Mouse (Mus musculus) hindbrain, embryonic 10.5 days (tissue): ENCODE results near the gene Nsun4. TPM values are rescaled to one million over a fixed set of nuclear protein-coding genes. Genes with fewer than 3 reads are reported as not detected.

Source experiments
- DNase-seq: peaks from one replicate; pipeline ENCODE4 v3.0.0-alpha.2; 2017; ENCODE audit warnings: low spot score
- H3K27ac ChIP-seq: fragments of 300-500 bp; sonication (generic); 2 replicates; pipeline ENCODE4 v1.5.1; 2016; ENCODE audit warnings: mild to moderate bottlenecking, moderate library complexity
- H3K27me3 ChIP-seq: fragments of 300-500 bp; sonication (generic); 2 replicates; pipeline ENCODE4 v1.6.1; 2016; ENCODE audit warnings: mild to moderate bottlenecking; ENCODE audit not compliant: poor library complexity, insufficient read depth, severe bottlenecking
- H3K36me3 ChIP-seq: fragments of 300-500 bp; sonication (generic); 2 replicates; pipeline ENCODE4 v1.6.1; 2016; ENCODE audit warnings: mild to moderate bottlenecking, moderate library complexity
- H3K4me1 ChIP-seq: fragments of 300-500 bp; sonication (generic); replicated peaks from 2 replicates; pipeline ENCODE4 v1.6.1; 2016; ENCODE audit warnings: mild to moderate bottlenecking
- H3K4me3 ChIP-seq: fragments of 300-500 bp; sonication (generic); 2 replicates; pipeline ENCODE4 v1.5.1; 2016; ENCODE audit warnings: mild to moderate bottlenecking, moderate library complexity
- H3K9me3 ChIP-seq: fragments of 300-500 bp; sonication (generic); 2 replicates; pipeline ENCODE4 v1.6.1; 2016; ENCODE audit warnings: mild to moderate bottlenecking, moderate library complexity
- WGBS: fragments of 180-500 bp; shearing (Covaris S2); methylation state at CpG from one replicate; pipeline ENCODE4 v1.1.7; 2016; 5-methylcytosine and 5-hydroxymethylcytosine counted together
- polyA plus RNA-seq: library from polyadenylated mRNA; unstranded; fragments of >200 nt; fragmentation: Nextera tagmentation; extraction: Ambion mirVana; gene quantifications from 2 replicates; pipeline ENCODE4 v1.2.1, GENCODE M21; 2016

Gene Nsun4
- polyA plus RNA-seq, 1 experiment from 2014 or later: 19.6 TPM

GRCm38 (mm10) chr4:115989382-115989781, 64.3 kb downstream of the Nsun4 start:
- H3K4me1 ChIP-seq: peaks cover 3% of the 10 kb centered on the region
- H3K4me3 ChIP-seq: no peak overlapping the region
- H3K27me3 ChIP-seq: peaks cover 10% of the 10 kb centered on the region; the same call in 1 of the 2 replicates
- WGBS: 88% methylated on average over 7 of the region's 7 CpGs
- no peak for DNase-seq
- no peaks in the 10 kb centered on the region for H3K36me3 ChIP-seq
- H3K27ac ChIP-seq: no peak overlapping the region
- H3K9me3 ChIP-seq: peaks cover 3% of the 10 kb centered on the region; the same call in 1 of the 2 replicates

DNA sequence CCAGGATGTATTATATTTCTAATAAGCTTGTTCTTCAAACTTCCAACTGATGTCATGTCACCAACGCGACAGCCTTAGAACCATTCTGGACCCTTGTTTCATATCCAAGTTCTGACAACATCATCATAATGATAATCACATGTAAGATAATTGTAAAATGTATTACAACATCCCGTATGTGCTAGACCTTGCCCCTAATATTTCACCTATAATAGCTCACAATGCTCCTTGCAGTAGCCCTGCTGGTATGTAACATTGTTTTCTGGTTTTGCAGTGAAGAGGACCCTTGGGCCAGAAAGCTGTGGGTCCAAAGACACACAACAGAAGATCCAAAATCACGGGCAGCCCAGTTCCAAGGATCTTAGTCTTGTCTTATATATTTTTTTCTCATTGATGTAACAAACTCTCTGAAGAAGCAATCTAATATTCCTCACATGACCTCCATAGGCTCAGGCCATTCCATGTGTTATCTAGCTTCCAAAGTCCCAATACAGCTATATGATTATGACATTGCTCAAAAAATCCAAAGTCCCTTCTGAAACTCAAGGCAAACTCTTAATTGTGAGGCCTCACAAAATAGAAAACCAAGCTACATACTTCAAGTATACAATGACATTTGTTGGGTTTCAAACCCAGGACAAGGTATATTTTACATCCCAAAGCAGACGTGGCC, 65.7 kb downstream of the Nsun4 start:
- Histone ChIP-seq H3K27ac (no peak overlapping the region), H3K4me1 (peaks cover 6% of the 10 kb centered on the region), H3K9me3 (peaks cover 3% of the 10 kb centered on the region; the same call in 1 of the 2 replicates), H3K36me3 (no peaks in the 10 kb centered on the region), H3K27me3 (peaks cover 19% of the 10 kb centered on the region), H3K4me3 (no peak overlapping the region)
- 77% methylated on average over 5 of the region's 5 CpGs for WGBS
- DNase-seq: no peak

DNA sequence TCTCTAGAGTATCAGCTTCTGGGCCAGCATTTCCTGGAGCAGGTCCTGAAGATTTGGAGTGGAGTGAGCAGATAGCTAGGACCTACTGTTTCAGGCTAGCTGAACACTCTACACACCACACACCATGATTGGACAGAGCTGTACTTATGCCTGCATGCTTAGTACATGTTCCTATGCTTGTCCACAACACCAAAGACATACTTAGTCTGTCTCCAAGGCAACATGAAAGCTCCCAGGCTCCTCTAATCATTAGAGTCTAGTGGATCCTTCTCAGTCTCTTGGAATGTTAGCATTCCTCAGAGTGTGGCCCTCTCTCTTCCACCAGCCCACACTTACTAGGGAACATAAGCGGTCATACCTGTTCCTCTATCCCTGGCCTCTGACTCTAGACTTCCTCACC, 66.2 kb downstream of the Nsun4 start:
- Histone ChIP-seq H3K9me3 (peaks cover 3% of the 10 kb centered on the region; the same call in 1 of the 2 replicates), H3K27me3 (peaks cover 23% of the 10 kb centered on the region)
- 96% methylated on average over 1 of the region's 1 CpGs for WGBS

GRCm38 (mm10) chr4:115984967-115985366, 68.7 kb downstream of the Nsun4 start:
- no peak for DNase-seq
- H3K27ac ChIP-seq: no peak overlapping the region
- H3K36me3 ChIP-seq: no peaks in the 10 kb centered on the region
- H3K9me3 ChIP-seq: no peaks in the 10 kb centered on the region
- peaks cover 48% of the 10 kb centered on the region for H3K27me3 ChIP-seq
- H3K4me1 ChIP-seq: peaks cover 10% of the 10 kb centered on the region
- WGBS: 42% methylated on average over 8 of the region's 8 CpGs
- H3K4me3 ChIP-seq: no peak overlapping the region

More for the DNA sequence above, 66.2 kb downstream of the Nsun4 start:
- Histone ChIP-seq H3K4me3 (no peak overlapping the region), H3K4me1 (peaks cover 6% of the 10 kb centered on the region), H3K36me3 (no peaks in the 10 kb centered on the region), H3K27ac (no peak overlapping the region)
- no peak for DNase-seq

DNA sequence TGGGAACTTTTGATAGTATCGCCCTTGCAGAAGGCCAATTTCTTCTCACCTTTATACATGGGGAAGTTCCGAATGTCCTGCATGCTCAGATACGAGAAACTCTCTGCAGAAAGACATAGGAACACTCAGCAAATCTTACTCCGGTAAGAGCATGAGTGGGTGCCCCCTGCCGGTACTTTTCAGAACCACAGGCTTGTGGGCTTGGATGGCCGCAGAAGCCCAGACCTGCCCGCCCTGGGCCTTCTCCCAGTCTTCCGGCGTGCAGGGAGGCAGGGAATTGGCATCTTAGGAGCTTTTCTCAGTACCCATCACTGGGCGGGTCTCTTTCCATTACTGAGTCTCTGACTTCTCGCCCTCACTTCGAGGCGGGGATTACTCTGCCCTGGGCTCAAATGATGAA, 69.6 kb downstream of the Nsun4 start:
- peaks cover 57% of the 10 kb centered on the region for H3K27me3 ChIP-seq
- DNase-seq: peak; percentile 92
- 2% methylated on average over 13 of the region's 13 CpGs for WGBS
- no peak overlapping the region for H3K27ac ChIP-seq
- H3K4me3 ChIP-seq: peak overlapping the region; percentile 5
- no peaks in the 10 kb centered on the region for H3K9me3 ChIP-seq
- H3K36me3 ChIP-seq: no peaks in the 10 kb centered on the region
- peaks cover 19% of the 10 kb centered on the region for H3K4me1 ChIP-seq

Other genes starting within 250 kb of the Nsun4 start
- gene Mob3c, start 225.8 kb downstream of the Nsun4 start, polyA plus RNA-seq: 3.8 and 6.2 TPM in 2 replicates
- gene Mknk1, start 214.7 kb downstream of the Nsun4 start, polyA plus RNA-seq: 26.0 and 30.7 TPM in 2 replicates
- gene Kncn, start 169.5 kb downstream of the Nsun4 start, polyA plus RNA-seq: not detected in 2 replicates
- 0.10 TPM in 1 of 2 replicates, not detected in the other for gene 6430628N08Rik, start 163.2 kb downstream of the Nsun4 start, polyA plus RNA-seq
- gene Dmbx1, start 114.0 kb downstream of the Nsun4 start, polyA plus RNA-seq: 3.2 and 4.0 TPM in 2 replicates
- gene Faah, start 36.0 kb downstream of the Nsun4 start, polyA plus RNA-seq: 2.6 and 4.4 TPM in 2 replicates
- 453 and 461 TPM in 2 replicates for gene Uqcrh, start 21.2 kb upstream of the Nsun4 start, polyA plus RNA-seq
- 68.2 and 78.6 TPM in 2 replicates for gene Lrrc41, start 21.4 kb upstream of the Nsun4 start, polyA plus RNA-seq
- 57.3 and 75.4 TPM in 2 replicates for gene Rad54l, start 69.8 kb upstream of the Nsun4 start, polyA plus RNA-seq
- gene Pomgnt1, start 70.0 kb upstream of the Nsun4 start, polyA plus RNA-seq: 51.9 and 55.0 TPM in 2 replicates
- 2.1 and 2.2 TPM in 2 replicates for gene Lurap1, start 97.5 kb upstream of the Nsun4 start, polyA plus RNA-seq
- gene Tspan1, start 113.7 kb upstream of the Nsun4 start, polyA plus RNA-seq: 0.26 TPM in 1 of 2 replicates, not detected in the other
- gene 1700042G07Rik, start 119.5 kb upstream of the Nsun4 start, polyA plus RNA-seq: not detected in 2 replicates
- gene Gm49337, start 119.5 kb upstream of the Nsun4 start, polyA plus RNA-seq: not detected in 2 replicates
- 49.2 and 57.3 TPM in 2 replicates for gene Pik3r3, start 167.7 kb upstream of the Nsun4 start, polyA plus RNA-seq